Mouse (Mus musculus): ENCODE data around the gene Osr1.

Gene Osr1

DNA sequence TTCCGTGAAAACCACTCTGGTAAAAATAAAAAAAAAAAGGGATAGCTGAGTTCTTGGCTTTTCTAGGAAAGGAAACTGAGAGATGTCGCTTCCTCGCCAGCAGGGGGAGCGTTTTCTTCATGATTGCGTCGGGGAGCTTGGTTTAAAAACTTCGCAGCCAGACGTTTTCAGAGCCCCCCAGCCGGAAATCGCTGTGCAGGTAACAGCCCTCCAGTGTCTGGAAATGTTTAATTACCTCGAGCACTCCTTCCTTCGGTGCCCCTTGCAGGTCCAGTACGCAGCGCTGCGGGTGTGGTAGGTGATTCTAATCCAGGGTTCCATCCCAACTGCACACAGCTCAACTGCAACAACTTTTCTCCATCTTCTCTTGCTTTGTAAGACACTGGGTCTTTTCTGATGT is at the start of gene Osr1:
TSS of gene Osr1 (plus strand) at position 146 of the 400 bp plus-strand sequence.
- peak; percentile 79 for DNase-seq (ENCODE audit: low spot score)

DNA sequence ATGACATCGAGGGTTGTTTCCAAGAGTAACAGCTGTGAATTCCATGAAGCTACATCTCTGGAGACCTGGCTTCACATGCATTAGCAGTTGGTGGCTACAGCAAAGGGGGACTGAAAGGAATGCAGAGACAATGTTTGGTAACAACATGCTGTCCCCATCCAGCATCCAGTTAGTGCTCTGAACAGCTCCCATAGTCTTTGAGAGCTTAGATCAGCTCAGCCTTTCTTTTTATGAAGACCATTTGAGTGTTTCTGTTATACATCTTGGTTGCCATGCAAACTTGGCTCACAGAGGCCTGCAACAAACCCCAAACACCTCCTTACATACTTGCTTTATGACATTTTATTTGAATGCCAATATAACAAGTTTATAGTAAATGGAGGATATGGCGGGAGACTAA is 19.6 kb upstream of the Osr1 start:
- no peak for DNase-seq (ENCODE audit: low spot score)

DNA sequence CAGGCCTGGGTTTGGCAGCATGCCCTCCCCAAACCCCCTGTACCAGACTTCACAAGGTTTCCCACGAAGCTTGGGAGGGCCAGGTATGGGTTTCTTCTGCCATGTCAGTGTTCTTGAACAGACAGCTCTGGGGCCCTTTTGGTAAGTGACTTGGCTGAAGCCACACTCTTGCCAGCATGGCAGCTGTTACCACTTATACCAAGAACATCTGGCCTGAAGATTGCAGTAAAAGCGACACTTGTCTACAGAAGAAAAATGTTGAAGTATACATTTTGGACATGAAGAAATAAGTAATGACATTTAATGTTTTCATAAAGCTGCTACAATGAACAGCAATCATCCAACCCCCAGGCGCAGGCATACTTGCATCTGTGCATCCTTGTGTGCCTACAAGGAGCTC is 5.0 kb upstream of the Osr1 start:
- no peak for DNase-seq (ENCODE audit: low spot score)

DNA sequence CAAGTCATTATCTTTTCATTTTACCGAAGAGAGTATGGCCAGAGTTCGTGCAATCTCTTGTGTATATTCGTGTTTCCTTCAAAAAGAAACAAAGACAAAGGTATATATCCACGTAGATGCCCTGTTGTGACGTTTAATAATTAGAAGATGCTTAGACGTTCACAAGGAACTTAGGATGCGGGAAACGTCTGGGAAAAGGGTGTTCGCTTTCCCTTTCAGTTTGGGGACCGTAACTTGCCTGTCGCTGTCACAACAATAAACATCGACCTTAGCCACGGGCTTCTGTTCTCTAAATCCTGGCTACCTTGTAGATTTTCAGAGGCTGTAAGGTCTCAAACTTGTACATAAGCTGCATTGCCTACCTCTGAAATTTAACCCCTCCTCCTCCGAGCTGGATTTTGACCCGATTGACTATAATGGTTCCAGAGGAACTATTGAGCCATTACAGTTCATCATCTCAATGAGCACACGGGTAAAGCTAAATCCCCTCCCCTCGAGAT is 630 bp downstream of the Osr1 start:
- DNase-seq (ENCODE audit: low spot score): no peak

DNA sequence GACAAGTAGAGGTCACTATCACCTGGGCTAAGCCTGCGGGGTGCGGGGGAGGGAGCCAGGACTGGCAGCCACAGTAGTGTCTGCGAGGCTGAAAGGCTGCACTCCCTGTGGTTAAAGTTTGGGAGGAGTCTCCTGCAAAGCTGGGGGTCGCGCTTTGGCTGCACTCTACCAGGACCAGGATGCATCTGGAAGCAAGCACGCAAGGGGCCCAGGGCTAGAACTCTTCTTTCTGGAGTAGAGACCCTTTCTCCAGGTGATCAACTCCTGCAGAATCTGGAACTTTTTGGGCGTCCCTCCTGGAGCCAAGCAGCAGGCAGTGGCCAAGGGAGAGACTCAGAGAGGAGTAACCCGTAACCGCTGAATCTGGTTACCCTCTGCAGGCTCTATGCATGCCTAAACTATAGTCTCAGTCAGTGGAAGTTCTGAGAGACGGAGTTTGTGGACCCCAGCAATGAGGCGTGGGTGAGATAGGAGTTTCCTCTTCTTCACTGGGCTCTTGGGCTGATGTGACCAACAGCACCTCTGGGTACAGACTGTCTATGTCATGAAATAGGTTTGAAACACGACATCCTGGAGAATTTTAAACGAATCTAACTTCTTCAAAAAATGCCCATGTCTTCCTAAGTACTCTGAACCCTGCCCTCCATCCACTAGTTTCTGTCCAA is 1.5 kb downstream of the Osr1 start:
- DNase-seq (ENCODE audit: low spot score): no peak

DNA sequence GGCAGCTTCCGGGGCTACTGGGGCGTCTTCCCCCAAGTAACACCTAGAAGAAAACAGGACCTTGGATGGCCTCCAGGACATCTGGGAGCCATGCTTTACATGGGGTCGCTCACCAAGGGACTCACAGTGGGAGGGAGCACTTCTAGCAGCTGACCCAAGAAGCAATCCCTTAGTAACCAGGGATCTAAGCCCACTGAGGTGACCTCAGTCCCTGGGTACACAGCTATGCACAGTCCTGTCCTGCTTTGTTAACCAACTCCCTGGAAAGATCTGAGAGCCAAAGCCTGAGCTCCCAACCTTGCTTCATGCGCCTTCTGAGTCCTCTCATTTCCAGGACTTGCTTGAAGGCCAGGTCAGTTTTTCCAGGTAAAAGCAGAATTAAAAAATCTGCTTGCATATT is 2.1 kb downstream of the Osr1 start:
- DNase-seq (ENCODE audit: low spot score): no peak

DNA sequence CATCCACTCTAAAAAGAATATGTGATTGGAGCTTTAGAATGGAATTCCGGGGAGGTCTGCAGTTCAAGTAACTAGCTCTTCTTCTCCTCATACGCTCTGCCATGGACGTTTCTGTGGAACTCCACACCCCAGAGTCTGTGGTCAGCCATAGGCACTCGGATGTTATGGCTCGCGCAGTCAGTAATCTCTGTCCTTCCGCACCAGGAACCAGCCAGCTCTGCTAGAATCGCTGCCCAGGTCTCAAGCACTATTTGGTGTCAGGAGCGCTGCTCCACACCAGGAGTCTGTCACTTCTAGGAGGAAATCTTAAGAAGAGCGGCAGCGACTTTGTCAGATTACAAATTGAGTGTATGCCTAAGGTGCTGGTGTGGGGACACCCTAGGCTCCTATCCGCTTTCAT is 3.8 kb downstream of the Osr1 start:
- DNase-seq (ENCODE audit: low spot score): no peak

DNA sequence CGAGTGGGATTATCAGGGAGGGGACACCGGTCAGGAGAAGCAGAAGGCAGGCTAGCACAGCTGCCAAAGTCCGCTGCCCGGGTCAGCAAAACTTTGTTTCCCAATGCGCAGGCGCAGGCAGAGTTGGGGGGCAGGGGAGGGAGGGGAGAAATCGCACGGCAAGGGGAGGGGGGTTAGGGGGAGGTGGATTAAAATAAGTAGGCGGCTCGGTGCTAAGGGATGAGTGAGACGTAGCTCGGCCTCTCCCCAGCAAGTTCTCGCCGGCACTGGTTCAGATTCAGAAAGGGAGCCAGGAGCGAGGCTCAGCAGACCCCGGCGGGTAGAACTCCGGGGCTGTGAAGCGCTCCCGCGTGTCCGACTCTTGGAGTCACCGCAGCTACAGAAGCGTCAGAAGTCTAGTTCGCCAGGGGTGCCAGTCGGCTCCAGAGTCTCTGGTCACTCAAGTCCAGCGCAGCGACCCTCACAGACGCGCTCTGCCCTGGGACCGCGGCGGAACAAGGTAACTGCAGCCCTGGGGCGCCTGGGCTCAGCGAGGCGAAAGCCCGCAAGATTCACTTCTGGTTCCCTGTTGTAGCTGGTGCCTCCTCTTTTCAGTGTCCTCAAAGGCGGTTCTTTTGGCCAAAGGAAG is 4.4 kb downstream of the Osr1 start:
- peak; percentile 60 for DNase-seq (ENCODE audit: low spot score)

DNA sequence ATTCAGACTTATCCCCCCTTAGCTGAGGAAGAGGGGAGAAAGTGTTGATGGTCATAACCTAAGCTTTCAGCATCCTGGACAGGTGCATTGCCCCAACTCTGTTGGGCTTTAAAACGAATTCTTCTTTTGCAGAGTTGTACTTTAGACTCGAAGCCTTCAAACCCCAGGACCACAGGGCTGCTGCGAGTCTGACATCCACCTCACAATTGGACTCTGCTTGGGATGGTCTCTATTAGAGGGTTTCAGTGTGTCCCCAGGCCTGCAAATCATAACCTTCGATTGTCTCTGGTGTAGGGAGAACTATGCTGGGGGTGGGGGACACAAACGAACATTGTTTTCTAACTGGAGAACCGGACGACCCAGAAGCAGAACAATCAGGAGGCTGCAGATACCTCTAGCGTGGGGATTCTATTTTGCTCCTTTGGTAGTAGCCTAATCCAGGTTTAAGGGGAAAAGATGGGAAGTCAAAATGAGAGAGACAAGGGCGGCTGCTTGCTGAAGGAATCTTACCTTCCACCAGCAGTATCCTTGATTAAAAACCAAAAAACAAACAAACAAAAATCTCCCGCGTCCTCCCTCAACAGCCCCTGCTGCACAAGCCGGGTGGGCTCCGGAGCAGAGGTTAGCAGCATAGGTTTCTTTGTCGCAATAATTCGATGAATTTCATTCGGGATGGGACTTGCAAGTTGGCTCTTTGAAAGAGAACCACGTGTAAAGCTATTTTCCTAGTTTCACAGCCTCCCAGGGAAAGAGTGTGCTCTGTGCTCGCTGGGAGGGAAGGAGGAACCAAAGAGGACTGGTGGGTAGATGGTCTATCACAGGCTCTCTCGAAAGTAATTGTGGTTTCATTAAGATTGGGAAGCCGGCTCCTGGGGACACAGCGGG is 5.5 kb downstream of the Osr1 start:
- DNase-seq (ENCODE audit: low spot score): no peak

DNA sequence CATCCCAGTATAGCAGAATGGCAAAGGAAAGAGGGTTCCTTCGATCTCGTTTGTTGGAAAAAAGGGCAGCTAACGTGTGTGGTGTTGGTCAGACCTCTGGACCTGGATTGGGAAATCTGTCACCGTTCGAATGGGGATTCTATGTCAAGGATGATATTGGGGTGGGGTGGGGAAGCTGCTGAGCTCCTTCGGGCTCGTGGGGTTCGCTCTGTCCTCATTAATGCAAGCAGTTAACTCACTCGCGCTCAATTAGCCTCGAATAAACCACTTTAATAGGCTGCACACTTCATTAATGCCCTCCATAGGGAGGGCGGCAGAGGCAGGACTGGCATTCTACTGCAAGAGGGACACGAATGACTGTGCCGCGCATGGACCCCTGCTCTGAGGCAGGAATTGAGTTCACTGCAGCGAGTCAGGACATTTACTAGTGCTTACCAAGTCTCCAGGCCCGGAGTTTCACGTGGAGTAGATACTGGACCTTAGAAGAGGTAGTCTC is 6.2 kb downstream of the Osr1 start:
- no peak for DNase-seq (ENCODE audit: low spot score)

DNA sequence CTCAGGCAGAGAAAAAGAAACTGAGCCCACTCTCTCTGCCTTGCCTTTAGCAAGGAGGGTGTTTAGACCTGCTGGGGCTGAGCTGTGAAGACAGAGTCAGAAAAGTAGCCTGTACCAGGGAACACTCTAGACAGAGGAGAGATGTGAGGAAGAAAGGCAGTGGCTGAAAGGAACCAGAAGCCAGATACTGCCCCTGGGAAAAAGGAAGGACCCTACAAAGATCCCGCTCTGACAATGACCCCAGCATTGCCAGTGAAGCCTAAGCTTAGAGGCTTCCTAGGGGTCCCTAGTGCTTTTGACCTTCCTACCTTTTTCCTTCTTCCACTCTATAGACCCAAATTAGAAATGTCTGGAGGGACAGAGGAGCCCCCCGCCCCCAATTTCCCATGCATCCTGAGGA is 7.7 kb downstream of the Osr1 start:
- no peak for DNase-seq (ENCODE audit: low spot score)

DNA sequence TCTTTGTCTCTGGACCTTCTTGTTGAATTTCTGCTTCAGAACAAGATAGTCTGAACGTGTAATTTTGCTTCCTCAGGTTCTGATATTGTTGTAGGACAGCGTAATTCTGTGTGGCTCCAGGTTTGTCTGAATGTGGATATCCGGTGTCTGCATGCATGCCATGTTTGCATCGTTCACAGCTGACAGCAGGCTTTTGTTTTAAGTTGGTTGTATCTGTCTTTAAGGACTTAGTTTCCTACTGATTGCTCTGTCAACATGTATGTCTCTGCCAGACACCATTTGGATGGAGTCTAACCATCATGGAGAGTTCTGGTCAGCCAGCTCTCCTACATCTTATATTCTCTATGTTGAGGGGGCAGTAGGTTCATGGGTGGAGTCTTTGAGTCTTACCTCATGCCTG is 8.7 kb downstream of the Osr1 start:
- no peak for DNase-seq (ENCODE audit: low spot score)

DNA sequence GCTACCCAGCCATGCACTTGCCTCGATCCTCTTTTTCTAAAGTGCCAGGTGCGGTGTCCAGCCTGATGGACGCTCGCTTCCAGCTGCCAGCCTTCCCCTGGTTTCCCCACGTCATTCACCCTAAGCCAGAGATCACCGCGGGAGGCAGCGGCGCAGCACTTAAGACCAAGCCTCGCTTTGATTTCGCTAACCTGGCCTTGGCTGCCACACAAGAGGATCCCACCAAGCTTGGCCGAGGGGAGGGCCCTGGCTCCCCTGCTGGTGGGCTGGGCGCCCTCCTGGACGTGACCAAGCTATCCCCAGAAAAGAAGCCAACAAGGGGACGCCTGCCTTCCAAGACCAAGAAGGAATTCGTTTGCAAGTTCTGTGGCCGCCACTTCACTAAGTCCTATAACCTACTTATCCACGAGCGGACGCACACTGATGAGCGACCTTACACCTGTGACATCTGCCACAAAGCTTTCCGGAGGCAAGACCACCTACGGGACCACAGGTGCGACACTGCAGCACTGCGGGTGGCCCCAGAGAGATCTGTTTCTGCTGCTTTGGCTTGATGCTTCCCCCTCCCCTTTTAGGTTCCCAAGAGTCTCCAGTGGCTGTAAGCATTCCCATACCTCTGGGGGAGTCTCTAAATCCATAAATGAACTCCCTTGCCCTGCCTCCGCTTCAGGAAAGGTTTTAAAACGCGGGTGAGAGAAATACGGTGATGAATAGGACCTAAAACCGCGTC is 9.6 kb downstream of the Osr1 start:
- DNase-seq (ENCODE audit: low spot score): no peak

DNA sequence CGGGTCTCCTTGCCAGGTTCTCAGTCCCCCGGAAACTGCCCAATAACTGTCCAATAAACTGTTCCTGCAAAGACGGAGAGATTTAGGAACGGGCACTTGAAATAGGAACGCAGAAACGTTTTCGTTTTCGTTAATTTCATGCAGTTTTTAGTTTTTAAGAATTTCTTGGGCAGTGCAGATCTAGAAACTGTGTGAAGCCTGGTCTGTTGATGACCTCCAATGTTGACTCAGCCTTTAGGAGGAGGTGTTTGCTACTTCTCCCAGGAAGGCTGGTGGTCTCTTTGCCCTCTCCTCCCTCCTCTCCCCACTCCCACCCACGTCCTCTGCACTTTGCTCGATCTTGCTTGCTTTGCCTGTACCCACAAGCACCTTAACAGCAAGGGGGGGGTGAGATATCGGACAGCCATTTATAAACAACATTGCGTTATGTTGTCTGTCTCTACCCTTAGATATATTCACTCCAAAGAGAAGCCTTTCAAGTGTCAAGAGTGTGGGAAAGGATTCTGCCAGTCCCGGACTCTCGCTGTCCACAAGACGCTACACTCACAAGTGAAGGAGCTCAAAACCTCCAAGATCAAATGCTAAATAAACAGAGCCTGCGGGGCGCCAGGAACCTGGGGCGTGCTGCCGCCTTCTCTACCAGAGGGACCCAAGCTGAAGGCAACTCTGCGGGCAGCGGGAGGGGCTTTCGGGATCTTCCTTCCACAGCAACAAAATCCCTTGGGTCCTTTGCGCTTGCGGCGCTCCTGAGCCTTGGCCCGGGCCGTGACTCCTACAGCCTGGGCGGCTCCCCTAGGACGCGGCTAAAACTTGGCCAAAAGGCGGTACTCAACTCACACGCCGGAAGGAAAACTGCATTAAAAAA is 10.4 kb downstream of the Osr1 start:
- peak; percentile 40 for DNase-seq (ENCODE audit: low spot score)

DNA sequence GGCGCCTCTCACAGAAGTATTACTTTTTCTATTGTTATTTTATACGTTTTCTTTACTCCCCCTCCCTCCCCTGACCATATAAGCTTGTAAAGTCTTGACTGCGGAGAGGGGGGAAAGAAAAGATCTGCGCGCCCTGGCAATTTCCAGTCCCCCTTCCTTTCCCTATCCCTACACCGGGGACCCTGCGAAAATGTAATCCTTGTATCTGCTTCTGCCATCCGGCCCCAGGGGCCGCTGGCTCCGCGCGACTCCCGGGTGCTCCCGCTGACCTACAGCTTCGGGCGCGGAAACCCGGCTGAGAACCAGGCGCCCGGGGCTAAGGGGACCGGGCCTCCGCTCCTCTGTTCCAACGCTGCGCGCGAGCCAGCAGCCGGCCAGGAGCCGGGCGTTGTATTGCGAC is 11.1 kb downstream of the Osr1 start:
- no peak for DNase-seq (ENCODE audit: low spot score)

DNA sequence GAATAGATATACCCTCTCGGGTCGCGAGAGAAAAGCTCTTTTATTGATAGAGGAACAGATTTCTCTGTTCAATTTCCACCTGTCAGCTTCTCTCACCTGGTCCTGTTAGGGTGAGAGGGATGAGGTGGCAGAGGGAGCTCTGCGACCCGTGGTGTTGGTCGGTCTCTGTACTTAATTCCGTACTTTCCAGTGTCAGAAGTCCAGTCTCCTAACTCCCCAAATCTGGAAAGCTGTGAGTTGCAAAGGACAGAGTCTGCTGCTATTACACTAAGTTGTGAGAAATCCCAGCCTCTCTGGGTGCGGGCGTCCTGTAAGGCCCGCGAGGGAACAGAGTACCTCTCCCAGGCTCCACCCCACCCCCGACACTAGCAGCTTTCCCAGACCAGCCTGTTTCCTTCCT is 11.6 kb downstream of the Osr1 start:
- DNase-seq (ENCODE audit: low spot score): no peak

DNA sequence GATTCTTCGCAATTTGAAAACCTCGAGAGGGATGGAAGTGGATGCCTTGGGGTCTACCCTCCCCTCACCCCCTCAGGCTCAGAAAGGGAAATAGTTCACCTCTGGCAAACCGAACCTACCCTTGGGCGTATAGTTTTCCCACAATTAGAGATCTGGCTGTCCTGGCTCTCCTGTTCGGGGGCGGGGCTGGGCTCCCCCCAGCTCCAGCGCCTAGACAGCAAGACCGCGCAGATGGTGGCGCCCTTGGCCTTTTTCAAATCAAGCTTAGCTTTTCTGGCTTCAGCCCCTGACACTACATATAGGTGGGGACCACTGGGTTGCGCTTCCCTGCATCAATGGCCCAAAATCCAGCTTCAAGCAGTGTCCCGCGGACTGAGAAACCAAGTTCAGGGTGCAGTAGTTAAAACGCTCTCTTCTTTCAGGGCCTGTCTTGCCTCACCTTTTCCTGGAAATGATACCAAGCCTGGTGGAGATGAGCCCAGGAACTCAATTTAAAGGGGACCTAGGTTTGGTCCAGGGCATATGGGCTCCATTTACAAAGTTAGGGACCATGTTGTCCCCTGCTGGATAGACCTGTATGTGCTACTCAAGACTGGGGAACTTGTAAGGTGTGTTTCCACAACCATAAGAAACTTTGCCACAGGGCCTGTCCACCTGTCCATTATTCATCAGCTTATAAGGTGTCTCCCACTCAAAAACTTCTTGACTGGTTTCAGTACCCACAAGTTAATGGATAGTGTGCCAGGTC is 12.5 kb downstream of the Osr1 start:
- no peak for DNase-seq (ENCODE audit: low spot score)

DNA sequence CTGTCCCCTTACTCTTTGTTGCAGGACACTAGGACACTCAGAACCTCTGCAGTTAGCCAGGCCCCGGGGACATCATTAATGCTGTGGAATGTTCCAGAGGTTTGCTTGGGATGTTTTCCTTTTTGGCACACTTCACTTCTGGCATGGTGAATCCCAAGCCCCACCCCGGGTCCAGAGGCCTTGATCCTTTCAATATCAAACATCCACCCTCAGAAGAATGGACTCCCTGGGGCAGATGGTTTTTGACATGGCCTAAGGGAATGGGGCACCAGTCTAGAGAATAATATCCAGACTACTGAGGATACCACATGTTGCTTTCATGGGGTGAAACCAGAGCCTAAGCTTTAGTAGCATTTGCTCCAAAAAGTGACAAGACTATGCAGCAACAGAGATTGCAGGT is 13.5 kb downstream of the Osr1 start:
- DNase-seq (ENCODE audit: low spot score): no peak

DNA sequence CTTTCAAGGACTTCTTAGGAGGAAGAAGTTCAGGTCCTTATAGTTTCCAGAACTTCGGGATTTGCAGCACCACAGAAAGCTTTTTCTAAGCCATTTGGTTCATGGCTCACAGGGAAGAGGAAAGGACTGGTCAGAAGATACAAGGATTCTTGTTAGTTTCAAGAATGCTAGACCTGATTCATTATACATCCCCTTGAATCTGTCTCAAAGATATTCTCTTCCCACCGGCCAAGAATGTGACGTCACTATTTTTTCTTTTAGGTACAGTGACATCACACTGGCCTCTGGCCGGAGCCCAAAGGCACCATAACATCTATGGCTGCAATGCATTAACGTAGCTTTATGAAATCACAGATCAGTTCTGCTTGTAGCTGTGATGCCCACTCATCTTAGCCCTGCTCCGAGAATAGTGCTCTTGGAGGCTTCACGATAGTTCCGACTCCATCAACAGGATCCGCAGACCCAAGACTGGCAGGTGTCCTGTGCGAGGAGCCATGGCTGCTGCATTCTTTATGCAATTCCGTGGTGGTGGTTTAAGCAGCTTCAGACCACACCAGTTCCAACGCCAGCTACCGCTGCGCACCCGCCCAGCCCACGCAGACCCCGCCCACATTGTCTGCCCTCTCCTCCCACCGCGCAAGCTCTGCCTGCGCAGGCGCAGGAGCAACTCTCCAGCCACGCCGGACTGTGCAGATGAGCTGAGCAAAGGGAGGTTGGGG is 14.6 kb downstream of the Osr1 start:
- peak; percentile 75 for DNase-seq (ENCODE audit: low spot score)

DNA sequence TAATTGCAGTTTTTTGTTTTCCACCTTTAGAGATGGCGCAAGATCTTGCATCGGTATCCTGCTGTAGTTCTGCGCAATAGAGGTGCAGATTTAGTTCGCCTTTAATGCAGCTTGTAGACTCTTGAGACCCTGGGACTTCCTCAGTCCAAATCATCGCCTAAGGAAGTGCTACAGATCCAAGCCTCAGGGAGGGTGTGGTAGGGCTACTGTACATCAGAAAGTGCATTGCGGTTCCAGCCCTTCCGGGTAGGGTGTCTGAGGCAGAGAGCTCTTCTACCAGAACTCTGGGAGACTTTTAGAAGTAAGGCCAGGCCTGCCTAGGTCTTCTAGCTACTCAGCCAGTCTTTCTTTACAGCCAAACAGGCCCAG is 15.2 kb downstream of the Osr1 start:
- no peak for DNase-seq (ENCODE audit: low spot score)
